18 mouse cellular contexts compared by ENCODE assay signal in the genomic region with DNA sequence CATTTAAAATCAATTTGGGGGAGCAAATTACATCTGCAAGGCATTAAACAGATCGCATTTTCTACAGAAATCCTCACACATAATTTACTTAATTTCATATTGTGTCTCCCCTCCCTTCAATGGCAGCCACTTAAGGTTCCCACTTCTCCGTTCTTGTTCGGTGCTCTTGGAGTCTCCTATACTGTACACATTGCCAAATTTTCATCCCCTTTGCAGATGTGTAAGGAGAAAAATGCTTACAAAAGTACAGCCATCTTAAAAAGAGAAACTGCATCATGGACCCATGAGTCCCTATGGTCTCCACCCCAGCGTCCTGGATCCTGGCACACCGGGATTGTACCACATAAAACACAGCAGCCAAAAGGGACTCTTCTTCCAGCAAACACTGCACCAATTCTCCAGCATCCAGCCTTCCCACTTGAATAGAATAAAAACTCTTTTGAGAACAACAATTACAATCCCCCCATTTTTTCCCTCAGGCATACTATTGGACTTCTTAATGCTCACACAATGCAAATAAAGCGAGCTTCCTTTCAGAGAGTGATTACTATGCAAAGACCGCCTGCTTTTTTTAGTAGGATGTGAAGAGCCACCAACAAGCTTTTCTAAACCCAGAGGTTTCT. TPM values are rescaled to one million over a fixed set of nuclear protein-coding genes. Genes with fewer than 3 reads are reported as not detected.
DNase-seq lines count a peak whose midpoint lies in the region; ATAC-seq and TF ChIP-seq lines count a peak whose summit lies in the region.
"Had no signal": no experiment of that assay in that cellular context is flagged by ENCODE, and none has a peak within 500 bp of the region (broad histone marks: within the 10 kb centered on the region; RNA-seq: fewer than 3 reads in every experiment).

No protein-coding gene starts in this region.

- peak; percentile 17 for DNase-seq in layer of hippocampus, adult 11-12 months (ENCODE audit: low spot score)
- DNase-seq in layer of hippocampus, adult 8-10 months (ENCODE audit: low spot score in 2 of 2), result no peak
- DNase-seq in hindbrain, postnatal 0 days (ENCODE audit: low spot score), result peak; percentile 17
- no peak for DNase-seq in yolk sac, embryonic 10.5 days (ENCODE audit: low spot score)
- DNase-seq: adrenal gland, postnatal 14 days; cerebellum, postnatal 10 days; gastrocnemius, adult 2 months; heart, adult 18-20 months; kidney, adult 9 months; kidney, postnatal 4 days; liver, postnatal 0 days; lung, postnatal 4 days; right cerebral cortex, adult 18-20 months had no signal

- H3K4me2 ChIP-seq in forebrain, embryonic 15.5 days (replicated peaks), result 0 out of 2 replicates have a peak overlapping the region, but pooled peaks have one; percentile 6
- peak overlapping the region; percentile 10; the same call in 1 of the 2 replicates for H3K4me2 ChIP-seq in hindbrain, postnatal 0 days (ENCODE audit: low read depth, low read length)
- H3K4me2 ChIP-seq in neural tube, embryonic 15.5 days, result no peak overlapping the region
- H3K4me2 ChIP-seq in heart, embryonic 11.5 days, result no peak overlapping the region
- H3K4me2 ChIP-seq: limb, embryonic 13.5 days had no signal

- H3K27me3 ChIP-seq in forebrain, embryonic 15.5 days, result no peaks in the 10 kb centered on the region
- H3K27me3 ChIP-seq in hindbrain, postnatal 0 days (ENCODE audit: insufficient read depth, low read length), result no peaks in the 10 kb centered on the region
- H3K27me3 ChIP-seq in neural tube, embryonic 15.5 days (replicated peaks), result no peaks in the 10 kb centered on the region
- no peaks in the 10 kb centered on the region for H3K27me3 ChIP-seq in heart, embryonic 11.5 days (ENCODE audit: control insufficient read depth, insufficient read depth, low read length)
- H3K27me3 ChIP-seq: limb, embryonic 13.5 days had no signal

- no peak for ATAC-seq in forebrain, embryonic 15.5 days (replicated peaks)
- ATAC-seq in hindbrain, postnatal 0 days, result no peak
- no peak for ATAC-seq in neural tube, embryonic 15.5 days (ENCODE audit: low FRiP score)
- ATAC-seq in heart, embryonic 11.5 days (replicated peaks; ENCODE audit: insufficient number of reproducible peaks, low FRiP score, low TSS enrichment), result no peak
- ATAC-seq: liver, postnatal 0 days had no signal

- no peak for TF ChIP-seq CTCF in hindbrain, postnatal 0 days (IDR thresholded peaks at IDR 0.05; ENCODE audit: low read depth)

- no peaks in the 10 kb centered on the region for H3K9me3 ChIP-seq in forebrain, embryonic 15.5 days
- no peaks in the 10 kb centered on the region for H3K9me3 ChIP-seq in hindbrain, postnatal 0 days (ENCODE audit: low read length)
- no peaks in the 10 kb centered on the region for H3K9me3 ChIP-seq in neural tube, embryonic 15.5 days (replicated peaks)
- no peaks in the 10 kb centered on the region for H3K9me3 ChIP-seq in heart, embryonic 11.5 days (replicated peaks; ENCODE audit: control insufficient read depth, low read length)
- H3K9me3 ChIP-seq: limb, embryonic 13.5 days had no signal

- H3K4me1 ChIP-seq in forebrain, embryonic 15.5 days, result peaks cover 16% of the 10 kb centered on the region
- peaks cover 11% of the 10 kb centered on the region for H3K4me1 ChIP-seq in hindbrain, postnatal 0 days (ENCODE audit: insufficient read depth, low read length)
- peaks cover 40% of the 10 kb centered on the region for H3K4me1 ChIP-seq in neural tube, embryonic 15.5 days
- no peaks in the 10 kb centered on the region for H3K4me1 ChIP-seq in heart, embryonic 11.5 days (ENCODE audit: control insufficient read depth, insufficient read depth, low read length)

- no peak overlapping the region for H3K27ac ChIP-seq in forebrain, embryonic 15.5 days (replicated peaks)
- peak overlapping the region; percentile 45; the same call in 1 of the 2 replicates for H3K27ac ChIP-seq in hindbrain, postnatal 0 days
- peak overlapping the region; percentile 19; the same call in 1 of the 2 replicates for H3K27ac ChIP-seq in neural tube, embryonic 15.5 days (replicated peaks)
- no peak overlapping the region for H3K27ac ChIP-seq in heart, embryonic 11.5 days (ENCODE audit: low read depth, low read length)
- H3K27ac ChIP-seq: gastrocnemius, adult 2 months; limb, embryonic 13.5 days had no signal

- no peak overlapping the region for H3K4me3 ChIP-seq in forebrain, embryonic 15.5 days
- no peak overlapping the region for H3K4me3 ChIP-seq in hindbrain, postnatal 0 days (ENCODE audit: low read length)
- H3K4me3 ChIP-seq in neural tube, embryonic 15.5 days (replicated peaks), result no peak overlapping the region
- H3K4me3 ChIP-seq in heart, embryonic 11.5 days (ENCODE audit: low read depth, low read length), result no peak overlapping the region
- H3K4me3 ChIP-seq: gastrocnemius, adult 2 months; limb, embryonic 13.5 days had no signal

- 16% methylated on average over 7 of the region's 7 CpGs for WGBS in forebrain, embryonic 15.5 days
- WGBS in hindbrain, postnatal 0 days, result 41% methylated on average over 7 of the region's 7 CpGs
- WGBS in neural tube, embryonic 15.5 days, result 33% methylated on average over 7 of the region's 7 CpGs
- 82% methylated on average over 7 of the region's 7 CpGs for WGBS in heart, embryonic 11.5 days (ENCODE audit: insufficient replicate concordance)

- no peaks in the 10 kb centered on the region for H3K36me3 ChIP-seq in forebrain, embryonic 15.5 days
- H3K36me3 ChIP-seq in hindbrain, postnatal 0 days (ENCODE audit: insufficient read depth, low read length), result no peaks in the 10 kb centered on the region
- H3K36me3 ChIP-seq in neural tube, embryonic 15.5 days, result no peaks in the 10 kb centered on the region
- no peaks in the 10 kb centered on the region for H3K36me3 ChIP-seq in heart, embryonic 11.5 days (ENCODE audit: control insufficient read depth, insufficient read depth, low read length)
- H3K36me3 ChIP-seq: limb, embryonic 13.5 days had no signal

- H3K9ac ChIP-seq in forebrain, embryonic 15.5 days (replicated peaks), result no peak overlapping the region
- H3K9ac ChIP-seq in hindbrain, postnatal 0 days (replicated peaks; ENCODE audit: low read length), result no peak overlapping the region
- H3K9ac ChIP-seq in neural tube, embryonic 15.5 days (replicated peaks), result no peak overlapping the region
- H3K9ac ChIP-seq in heart, embryonic 11.5 days (ENCODE audit: low read depth, low read length), result no peak overlapping the region
- H3K9ac ChIP-seq: limb, embryonic 13.5 days; liver, postnatal 0 days had no signal

RNA-seq across cellular contexts. Expression of gene Ncam1, which starts 21.6 kb away (rescaled TPM):
- total RNA-seq in layer of hippocampus, adult 8-10 months (2022), result 100 to 1,000 TPM; 308 to 320 (median 317) TPM
- polyA plus RNA-seq in forebrain, embryonic 15.5 days (2015; fragmentation: Nextera tagmentation; extraction: Ambion mirVana), result 356 and 370 TPM in 2 replicates
- total RNA-seq in hindbrain, postnatal 0 days (2014; rRNA removed), result 411 and 489 TPM in 2 replicates
- polyA plus RNA-seq in hindbrain, postnatal 0 days (2015; fragmentation: Nextera tagmentation; extraction: Ambion mirVana), result 388 and 414 TPM in 2 replicates
- 387 and 434 TPM in 2 replicates for polyA plus RNA-seq in neural tube, embryonic 15.5 days (2015; fragmentation: Nextera tagmentation; extraction: Ambion mirVana)
- polyA plus RNA-seq in heart, embryonic 11.5 days (2014; fragmentation: Nextera tagmentation; extraction: Ambion mirVana), result 39.8 and 50.5 TPM in 2 replicates
- total RNA-seq: MEL had no signal

Comparison
In these comparisons a context has a peak if more than half of its experiments do, and no peak if none do; other contexts are left out.
1. DNase-seq: peak in layer of hippocampus, adult 11-12 months (single experiment) and hindbrain, postnatal 0 days (single experiment); none in layer of hippocampus, adult 8-10 months (0 of 2) and yolk sac, embryonic 10.5 days (single experiment).
2. H3K27ac ChIP-seq: peak in hindbrain, postnatal 0 days (single experiment) and neural tube, embryonic 15.5 days (single experiment); none in forebrain, embryonic 15.5 days (single experiment) and heart, embryonic 11.5 days (single experiment).
3. H3K4me2 ChIP-seq: peak in forebrain, embryonic 15.5 days (single experiment) and hindbrain, postnatal 0 days (single experiment); none in neural tube, embryonic 15.5 days (single experiment) and heart, embryonic 11.5 days (single experiment).